Mouse (Mus musculus) adrenal gland, postnatal 36 days (tissue): Measurements from ENCODE around the gene Grik3. TPM values are rescaled to one million over a fixed set of nuclear protein-coding genes. Genes with fewer than 3 reads are reported as not detected.

ENCODE experiments used
- DNase-seq, 2 experiments: peaks; one replicate each; pipeline ENCODE4 v3.0.0; 2021; ENCODE audit warnings: mixed read lengths in 1 of 2
- microRNA-seq: library from miRNA; unstranded; fragments of <30 nt; microRNA quantifications from one replicate; pipeline ENCODE4 v1.2.0, GENCODE M21; 2021
- total RNA-seq, 2 experiments: library from RNA; stranded (reverse); gene quantifications; 2 replicates each; pipeline ENCODE4 v1.2.3; 2021

Grik3 gene
- total RNA-seq, 2 experiments from 2014 or later, result 0.30 to 0.33 TPM

DNA sequence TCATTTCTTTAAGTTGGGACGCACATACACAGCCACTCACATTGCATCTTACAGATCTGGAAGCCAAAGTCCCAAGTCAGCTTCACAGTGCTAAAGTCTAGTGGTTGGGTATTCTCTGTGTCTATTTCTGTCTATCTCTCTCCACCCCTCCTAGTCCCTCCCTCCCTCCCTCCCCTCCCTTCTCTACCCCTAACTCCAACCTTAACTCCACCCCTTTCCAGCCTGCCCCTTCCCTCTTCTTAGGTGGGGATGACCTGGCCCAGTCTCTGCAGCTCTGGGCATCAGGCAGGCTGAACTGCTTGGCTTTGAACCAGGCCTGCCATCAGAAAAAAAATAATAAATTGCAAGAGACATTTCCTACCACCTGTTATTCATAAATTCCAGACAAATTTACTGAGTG lies 235.7 kb downstream of the Grik3 start:
- no peak for DNase-seq

DNA sequence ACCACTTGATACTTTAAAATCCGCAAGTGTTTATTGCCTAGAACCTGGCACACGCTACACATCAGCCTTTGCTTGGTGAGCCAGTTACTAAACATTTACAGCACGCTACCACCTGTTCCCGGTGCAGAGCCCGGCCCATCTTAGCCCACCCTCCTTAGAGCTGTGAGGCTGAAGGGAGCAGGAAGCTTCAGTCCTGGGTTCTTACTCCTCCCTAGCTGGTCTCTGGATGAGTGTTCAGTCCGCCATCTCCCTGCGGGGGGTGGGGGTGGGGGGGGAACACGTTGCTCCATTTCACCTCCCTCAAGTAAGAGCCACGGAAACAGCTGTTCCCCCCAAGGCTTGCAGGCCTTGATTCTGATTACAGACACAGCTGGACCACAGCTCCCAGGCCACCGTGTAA lies 236.5 kb downstream of the Grik3 start:
- no peak for DNase-seq

DNA sequence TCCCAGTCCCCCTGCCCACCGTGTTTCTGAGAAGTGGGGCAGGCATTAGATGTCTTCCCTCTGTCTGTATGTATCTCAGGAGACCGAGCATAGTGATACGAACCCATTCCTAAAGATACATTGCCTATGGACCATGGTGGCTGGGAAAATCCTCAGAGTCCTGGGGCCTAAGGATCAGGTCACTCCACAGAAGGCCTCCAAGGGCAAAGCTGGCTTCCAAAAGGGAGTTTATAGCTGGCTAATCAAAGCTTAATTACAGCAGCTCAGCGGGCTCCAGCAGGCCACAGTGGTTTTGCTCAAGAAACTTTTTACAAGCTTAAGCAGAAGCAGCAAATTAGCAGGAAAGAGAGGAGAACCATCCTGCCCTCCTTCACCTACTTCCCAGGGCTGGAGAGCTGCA lies 237.1 kb downstream of the Grik3 start:
- no peak for DNase-seq

DNA sequence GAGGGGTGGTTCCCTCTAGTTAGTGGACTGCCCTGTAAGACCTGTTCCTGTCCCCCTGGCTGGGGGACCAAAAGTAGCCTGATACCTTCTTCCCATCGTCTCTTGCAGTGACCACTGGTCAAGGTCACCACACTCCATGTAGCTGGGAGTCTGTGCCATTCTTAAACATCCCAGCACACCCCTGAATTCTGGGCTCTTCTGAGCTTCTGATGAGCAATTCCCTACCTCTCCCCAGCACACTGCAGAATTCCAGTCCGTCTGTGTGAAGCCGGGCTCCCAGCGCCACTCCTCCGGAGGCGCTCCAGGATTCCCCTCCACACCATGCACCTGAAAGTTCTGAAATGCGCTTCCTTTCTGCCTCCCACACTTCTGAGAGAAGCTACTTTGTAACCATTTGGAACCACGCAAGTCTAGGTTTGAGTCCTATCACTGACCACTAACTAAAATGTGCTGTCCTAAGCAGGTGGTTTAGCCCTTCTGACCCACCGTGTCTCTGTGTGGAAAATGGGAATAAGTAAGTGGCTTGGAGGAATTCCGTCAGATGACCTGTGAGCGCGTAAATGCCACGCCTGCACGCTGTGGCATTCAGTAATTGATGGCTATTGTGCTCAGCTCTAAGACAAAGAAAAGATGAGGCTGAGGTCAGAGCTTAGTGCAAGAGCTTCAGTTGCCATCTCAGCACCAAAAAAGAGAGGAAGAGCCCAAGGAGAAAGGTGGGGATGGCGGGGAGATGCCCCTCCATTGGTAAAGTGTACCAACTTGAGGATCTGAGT lies 237.8 kb downstream of the Grik3 start:
- DNase-seq, result no peak

DNA sequence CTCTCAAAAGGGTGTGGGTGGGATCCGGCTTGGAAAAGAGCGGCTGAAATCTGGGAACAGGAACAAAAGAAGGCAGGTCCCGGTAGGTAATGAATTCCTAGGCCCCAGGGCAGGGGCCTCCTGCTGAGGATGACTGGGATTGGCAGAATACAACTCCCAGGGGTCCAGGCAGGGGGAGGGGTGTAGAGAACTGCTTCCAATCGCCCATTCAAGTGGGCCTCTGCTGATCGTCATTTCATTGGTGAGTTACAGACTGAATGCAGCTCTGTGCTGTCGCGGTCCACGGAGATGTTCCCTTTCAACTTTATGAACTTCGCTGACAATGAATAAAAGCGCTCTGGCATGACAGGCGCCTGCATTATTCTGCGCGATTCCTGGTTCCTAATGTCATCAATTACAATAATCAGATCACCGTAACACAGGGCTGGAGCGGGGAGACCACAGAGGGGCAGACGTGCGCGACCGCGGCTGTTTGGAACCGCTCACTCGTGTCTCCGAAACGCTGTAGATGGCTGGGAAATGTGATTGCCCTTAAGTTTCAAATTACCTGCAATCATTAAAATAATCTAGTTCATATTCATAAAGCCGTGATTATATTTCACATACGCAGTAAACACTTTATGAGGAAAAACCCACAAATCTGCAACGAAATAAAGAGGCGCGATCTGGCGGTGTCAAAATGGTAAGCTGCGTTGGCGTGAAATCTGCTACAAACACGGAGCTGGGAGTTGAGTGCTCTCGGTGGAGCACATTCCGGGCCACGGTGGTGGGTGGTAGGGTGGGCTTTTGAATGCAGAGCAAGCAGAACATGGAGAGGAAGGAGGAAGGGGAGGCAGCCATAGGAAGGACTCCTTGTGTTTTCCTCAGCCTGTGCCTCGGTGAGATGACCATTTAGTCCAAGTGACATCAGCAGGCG lies 239.1 kb downstream of the Grik3 start:
- no peak for DNase-seq

DNA sequence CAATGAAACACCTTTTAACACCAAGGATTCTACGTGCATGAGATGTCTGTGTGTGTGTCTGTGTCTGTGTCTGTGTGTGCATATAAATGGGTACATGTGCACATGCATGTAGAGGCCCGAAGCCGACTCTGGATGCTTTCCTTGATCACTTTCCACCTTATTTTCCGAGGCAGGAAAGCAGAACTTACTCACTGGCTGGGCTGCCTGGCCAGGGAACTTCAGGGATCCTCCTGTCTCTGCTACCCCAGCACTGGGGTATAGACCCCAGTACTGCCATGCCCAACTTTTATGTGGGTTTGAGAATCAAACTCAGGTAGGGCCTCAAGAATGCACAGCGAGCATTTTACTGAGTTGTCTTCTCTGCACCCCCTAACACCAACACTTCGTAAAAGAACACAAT lies 240.3 kb downstream of the Grik3 start:
- DNase-seq, result no peak

DNA sequence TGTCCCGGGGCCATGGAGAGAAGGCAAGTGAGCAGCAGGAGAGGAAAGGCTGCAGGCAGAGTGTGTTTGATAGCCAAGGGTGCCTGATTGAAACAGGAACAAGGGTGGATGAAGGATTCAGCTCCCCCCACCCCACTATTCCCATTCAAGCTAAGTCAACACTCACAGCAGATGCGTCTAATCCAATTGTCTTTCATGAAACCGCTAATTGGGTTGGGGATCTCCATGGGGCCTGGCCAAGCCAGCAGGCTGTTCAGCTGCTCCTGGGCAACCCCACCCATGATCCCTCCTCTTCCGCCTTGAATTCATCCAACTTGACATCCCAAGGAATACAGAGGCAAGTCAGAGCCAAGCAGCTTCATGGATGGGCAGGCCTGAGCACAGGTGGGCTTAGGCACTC lies 246.3 kb downstream of the Grik3 start:
- DNase-seq, result no peak

DNA sequence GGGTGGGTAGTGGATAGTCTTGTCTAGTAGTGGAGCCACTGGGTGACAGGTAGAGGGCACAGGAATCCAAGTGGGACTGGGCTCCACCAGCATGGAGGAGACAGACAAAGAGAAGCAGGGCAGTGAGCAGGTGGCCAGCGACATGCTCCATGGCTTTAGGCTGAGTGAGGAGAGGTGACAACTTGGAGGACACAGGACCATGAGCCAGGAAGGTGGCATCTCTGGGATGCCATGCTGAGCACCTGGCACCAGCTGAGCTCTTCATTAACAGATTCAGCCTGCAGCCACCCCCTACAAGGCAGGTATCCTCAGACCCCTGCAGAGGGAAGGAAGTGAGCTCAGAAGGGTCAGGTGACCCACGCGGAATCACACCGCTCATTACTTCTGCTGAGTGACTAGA lies 248.3 kb downstream of the Grik3 start:
- no peak for DNase-seq

DNA sequence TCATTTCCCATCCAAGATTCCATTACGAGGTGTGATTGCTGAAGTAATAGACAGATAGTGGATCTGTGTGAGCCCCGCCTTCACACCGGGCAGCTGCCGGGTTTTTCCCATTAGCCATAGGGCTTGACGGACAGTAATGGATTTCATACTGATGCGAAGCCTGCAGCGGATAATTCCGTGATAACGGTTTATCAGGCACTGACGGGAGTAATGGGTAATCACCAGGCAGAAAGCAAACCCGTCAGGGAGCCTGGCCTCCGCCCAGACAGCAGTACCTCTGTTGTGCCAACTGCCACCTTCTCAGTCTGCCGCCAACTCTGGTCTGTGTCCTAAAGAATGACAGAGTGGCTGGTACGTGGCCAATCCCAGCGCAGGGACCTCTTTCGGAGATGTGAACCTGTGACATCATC lies 251.7 kb downstream of the Grik3 start:
- DNase-seq, result no peak

DNA sequence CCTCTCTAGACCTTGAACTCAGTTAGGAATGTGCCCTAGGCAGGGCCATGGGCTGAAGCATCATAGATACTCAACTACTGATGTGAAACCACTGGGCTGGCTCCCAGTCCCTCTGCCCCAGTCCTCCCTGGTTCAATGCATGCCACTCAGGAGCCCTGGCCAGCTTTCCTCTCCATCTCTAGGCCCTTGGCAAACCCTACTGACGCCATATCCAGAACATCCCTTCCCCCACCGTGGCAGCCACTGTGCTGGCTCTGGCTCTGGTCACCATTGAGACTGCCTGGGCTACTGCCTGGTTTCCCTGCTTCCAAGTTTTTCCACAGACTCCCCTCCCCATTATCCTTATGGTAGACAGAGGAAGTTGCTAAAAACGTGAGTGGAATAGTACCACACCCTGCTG lies 255.4 kb downstream of the Grik3 start:
- no peak for DNase-seq

DNA sequence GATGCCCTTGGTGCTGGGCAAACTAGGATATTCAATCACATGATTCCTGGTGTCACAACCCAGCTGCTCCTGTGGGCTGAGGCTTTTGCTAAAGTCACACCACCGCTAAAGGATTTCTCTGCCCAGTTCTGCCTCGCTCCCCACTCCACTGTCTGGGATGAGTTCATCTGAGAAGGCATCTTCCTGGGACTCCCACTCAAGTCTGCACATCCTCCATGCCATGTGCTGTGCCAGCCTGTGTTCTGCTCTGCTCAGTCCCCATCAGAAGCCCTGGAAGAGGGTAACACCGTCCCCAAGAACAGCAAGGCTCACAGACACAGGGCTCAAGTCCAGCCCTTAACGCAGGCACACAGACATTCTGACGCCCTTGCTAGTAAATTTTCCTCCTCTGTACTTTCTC lies 265.9 kb downstream of the Grik3 start:
- DNase-seq, result no peak

DNA sequence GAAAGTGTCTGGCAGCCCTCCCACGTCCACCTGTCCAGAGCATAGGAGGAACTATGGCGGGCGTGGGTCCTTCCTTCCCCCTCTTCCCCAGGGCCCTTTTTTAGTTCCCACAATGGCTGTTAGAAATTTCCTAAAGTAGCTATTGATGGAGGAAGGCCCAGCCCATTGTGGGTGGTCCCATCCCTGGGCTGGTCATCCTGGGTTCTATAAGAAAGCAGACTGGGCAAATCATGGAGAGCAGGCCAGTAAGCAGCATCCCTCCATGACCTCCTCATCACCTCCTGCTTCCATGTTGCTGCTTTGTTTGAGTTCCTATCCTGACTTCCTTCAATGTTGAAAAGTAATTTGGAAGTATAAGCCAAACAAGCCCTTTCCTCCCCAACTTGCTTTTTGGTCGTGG lies 269.8 kb downstream of the Grik3 start:
- no peak for DNase-seq

DNA sequence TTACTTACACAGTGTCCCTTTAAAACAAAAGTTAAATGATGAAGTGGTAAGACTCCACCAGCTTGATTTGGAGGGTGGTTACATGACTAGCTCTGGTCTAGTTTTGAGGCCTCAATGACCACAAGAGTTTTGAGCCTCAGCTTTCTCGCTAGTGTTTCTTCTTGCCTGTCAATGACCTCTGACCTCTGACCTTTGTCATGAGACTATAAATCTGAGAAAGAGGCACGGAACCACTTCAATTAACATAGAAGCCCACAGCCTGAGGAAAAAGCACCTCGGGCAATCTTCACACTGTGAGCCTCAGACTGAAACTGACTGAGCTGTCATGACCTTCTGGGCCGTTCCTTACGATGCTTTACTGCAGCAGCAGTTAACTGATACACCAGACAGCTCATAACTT lies 272.6 kb downstream of the Grik3 start:
- DNase-seq, result no peak

Small RNAs within 50 kb of the gene (microRNA-seq; reads per million reads assigned to microRNA genes)
- gene Mir692-2, result not detected
